Mouse (Mus musculus): ENCODE results near the gene Sap25. TPM values are rescaled to one million over a fixed set of nuclear protein-coding genes. Genes with fewer than 3 reads are reported as not detected.

Gene Sap25
- polyA plus RNA-seq (2012; ENCODE audit: insufficient read depth, insufficient read length, missing spikeins): 107 and 128 TPM in 2 replicates

- TF ChIP-seq POLR2A (IDR thresholded peaks at IDR 0.05; ENCODE audit: borderline replicate concordance, low read depth, low read length) (no peak), CTCF (IDR thresholded peaks at IDR 0.05; ENCODE audit: low read depth, low read length) (no peak)
- H3K27ac ChIP-seq (ENCODE audit: insufficient read depth, low read depth, low read length): no peak within 1 kb of the TSS
- H3K4me3 ChIP-seq (ENCODE audit: insufficient read depth, low read length): no peak within 1 kb of the TSS
- no peaks in the 10 kb centered on the region for H3K4me1 ChIP-seq (ENCODE audit: control insufficient read depth, insufficient read depth, low read length)
These were observed at the start of gene Sap25 for GRCm38 (mm10) chr5:137641054-137641453. Gene Sap25, plus strand, starts transcription at chr5:137641334.

GRCm38 (mm10) chr5:137595921-137596320 lies 45.2 kb upstream of the Sap25 start:
- no peak for TF ChIP-seq POLR2A (IDR thresholded peaks at IDR 0.05; ENCODE audit: borderline replicate concordance, low read depth, low read length)
- Histone ChIP-seq H3K4me3 (ENCODE audit: insufficient read depth, low read length) (no peak overlapping the region), H3K4me1 (ENCODE audit: control insufficient read depth, insufficient read depth, low read length) (peaks cover 13% of the 10 kb centered on the region), H3K27ac (ENCODE audit: insufficient read depth, low read depth, low read length) (no peak overlapping the region)

- Histone ChIP-seq H3K4me3 (ENCODE audit: insufficient read depth, low read length) (peak overlapping the region; percentile 45), H3K4me1 (ENCODE audit: control insufficient read depth, insufficient read depth, low read length) (peaks cover 13% of the 10 kb centered on the region), H3K27ac (ENCODE audit: insufficient read depth, low read depth, low read length) (peak overlapping the region; percentile 30)
- TF ChIP-seq CTCF (IDR thresholded peaks at IDR 0.05; ENCODE audit: low read depth, low read length): no peak
- TF ChIP-seq POLR2A (IDR thresholded peaks at IDR 0.05; ENCODE audit: borderline replicate concordance, low read depth, low read length): no peak
These were observed 44.4 kb upstream of the Sap25 start for GRCm38 (mm10) chr5:137596601-137597261.

- no peak overlapping the region for H3K4me3 ChIP-seq (ENCODE audit: insufficient read depth, low read length)
- no peak overlapping the region for H3K27ac ChIP-seq (ENCODE audit: insufficient read depth, low read depth, low read length)
- no peak for TF ChIP-seq CTCF (IDR thresholded peaks at IDR 0.05; ENCODE audit: low read depth, low read length)
- TF ChIP-seq POLR2A (IDR thresholded peaks at IDR 0.05; ENCODE audit: borderline replicate concordance, low read depth, low read length): no peak
- H3K4me1 ChIP-seq (ENCODE audit: control insufficient read depth, insufficient read depth, low read length): peaks cover 16% of the 10 kb centered on the region
These were observed 43.5 kb upstream of the Sap25 start for GRCm38 (mm10) chr5:137597625-137598024.

GRCm38 (mm10) chr5:137598100-137598826 lies 42.9 kb upstream of the Sap25 start:
- Histone ChIP-seq H3K4me3 (ENCODE audit: insufficient read depth, low read length) (peak overlapping the region; percentile 75; the same call in 1 of the 2 replicates), H3K27ac (ENCODE audit: insufficient read depth, low read depth, low read length) (no peak overlapping the region), H3K4me1 (ENCODE audit: control insufficient read depth, insufficient read depth, low read length) (peaks cover 20% of the 10 kb centered on the region)
- no peak for TF ChIP-seq CTCF (IDR thresholded peaks at IDR 0.05; ENCODE audit: low read depth, low read length)
- no peak for TF ChIP-seq POLR2A (IDR thresholded peaks at IDR 0.05; ENCODE audit: borderline replicate concordance, low read depth, low read length)

GRCm38 (mm10) chr5:137599600-137599999 lies 41.5 kb upstream of the Sap25 start:
- peak overlapping the region; percentile 32 for H3K27ac ChIP-seq (ENCODE audit: insufficient read depth, low read depth, low read length)
- no peak for TF ChIP-seq CTCF (IDR thresholded peaks at IDR 0.05; ENCODE audit: low read depth, low read length)
- no peak for TF ChIP-seq POLR2A (IDR thresholded peaks at IDR 0.05; ENCODE audit: borderline replicate concordance, low read depth, low read length)
- peak overlapping the region; percentile 75 for H3K4me3 ChIP-seq (ENCODE audit: insufficient read depth, low read length)
- H3K4me1 ChIP-seq (ENCODE audit: control insufficient read depth, insufficient read depth, low read length): peaks cover 24% of the 10 kb centered on the region

GRCm38 (mm10) chr5:137600281-137600618 lies 40.9 kb upstream of the Sap25 start:
- H3K27ac ChIP-seq (ENCODE audit: insufficient read depth, low read depth, low read length): peak overlapping the region; percentile 32
- H3K4me3 ChIP-seq (ENCODE audit: insufficient read depth, low read length): peak overlapping the region; percentile 75
- TF ChIP-seq POLR2A (IDR thresholded peaks at IDR 0.05; ENCODE audit: borderline replicate concordance, low read depth, low read length) (no peak), CTCF (IDR thresholded peaks at IDR 0.05; ENCODE audit: low read depth, low read length) (no peak)
- H3K4me1 ChIP-seq (ENCODE audit: control insufficient read depth, insufficient read depth, low read length): peaks cover 27% of the 10 kb centered on the region

GRCm38 (mm10) chr5:137600619-137601364 lies 40.3 kb upstream of the Sap25 start, which contains the start of gene Mospd3:
Gene Mospd3, minus strand, starts transcription at chr5:137601058.
- Histone ChIP-seq H3K4me3 (ENCODE audit: insufficient read depth, low read length) (peak within 1 kb of the TSS; percentile 75), H3K4me1 (ENCODE audit: control insufficient read depth, insufficient read depth, low read length) (peaks cover 27% of the 10 kb centered on the region), H3K27ac (ENCODE audit: insufficient read depth, low read depth, low read length) (peak within 1 kb of the TSS; percentile 85)
- TF ChIP-seq CTCF (IDR thresholded peaks at IDR 0.05; ENCODE audit: low read depth, low read length) (no peak), POLR2A (IDR thresholded peaks at IDR 0.05; ENCODE audit: borderline replicate concordance, low read depth, low read length) (no peak)

- H3K4me1 ChIP-seq (ENCODE audit: control insufficient read depth, insufficient read depth, low read length): peaks cover 27% of the 10 kb centered on the region
- H3K27ac ChIP-seq (ENCODE audit: insufficient read depth, low read depth, low read length): peak overlapping the region; percentile 63
- peak overlapping the region; percentile 64 for H3K4me3 ChIP-seq (ENCODE audit: insufficient read depth, low read length)
- TF ChIP-seq POLR2A (IDR thresholded peaks at IDR 0.05; ENCODE audit: borderline replicate concordance, low read depth, low read length) (no peak), CTCF (IDR thresholded peaks at IDR 0.05; ENCODE audit: low read depth, low read length) (no peak)
These were observed 39.8 kb upstream of the Sap25 start for GRCm38 (mm10) chr5:137601365-137601729.

All from bone marrow macrophage, adult 2 months (primary cell).